Mouse (Mus musculus): Measurements from ENCODE around the gene Vgll4.

Vgll4 gene

DNA sequence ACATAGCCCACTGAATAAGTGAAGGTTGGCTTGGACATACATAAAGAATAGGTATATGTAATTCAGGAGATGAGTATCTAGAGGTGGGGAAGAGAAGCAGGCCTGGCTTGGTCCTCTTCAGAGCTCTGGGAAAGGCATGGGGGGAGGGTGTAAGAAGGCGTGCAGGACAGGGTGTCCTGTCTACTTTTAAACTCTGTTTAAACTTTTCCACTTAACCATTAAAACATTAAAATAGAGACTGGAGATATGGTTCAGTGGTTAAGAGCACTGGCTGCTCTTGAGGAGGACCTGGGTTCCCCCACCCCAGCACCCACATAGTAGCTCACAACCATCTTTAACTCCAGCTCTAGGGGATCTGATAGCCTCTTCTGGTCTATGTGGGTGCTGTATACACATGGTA is 3.2 kb upstream of the Vgll4 start:
- DNase-seq (ENCODE audit: low spot score in 2 of 2), result no peak

DNA sequence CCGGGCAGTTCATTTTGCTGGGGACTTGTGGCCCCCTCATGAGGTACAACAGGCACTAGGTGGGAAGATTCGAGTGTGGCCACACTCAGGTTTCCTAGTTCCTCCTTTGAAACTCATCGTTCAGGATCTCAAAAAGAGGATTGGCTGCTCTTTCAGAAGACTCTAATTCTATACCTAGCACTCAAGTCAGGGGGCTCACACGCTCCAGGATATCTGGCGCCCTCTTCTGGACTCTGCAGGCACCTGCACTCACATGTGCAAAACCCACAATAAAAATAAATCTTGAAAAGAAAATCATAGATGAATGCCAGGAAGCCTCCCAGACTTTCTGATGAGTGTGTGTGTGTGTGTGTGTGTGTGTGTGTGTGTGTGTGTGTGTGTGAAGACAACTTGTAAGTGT is 1.1 kb upstream of the Vgll4 start:
- no peak for DNase-seq (ENCODE audit: low spot score in 2 of 2)

DNA sequence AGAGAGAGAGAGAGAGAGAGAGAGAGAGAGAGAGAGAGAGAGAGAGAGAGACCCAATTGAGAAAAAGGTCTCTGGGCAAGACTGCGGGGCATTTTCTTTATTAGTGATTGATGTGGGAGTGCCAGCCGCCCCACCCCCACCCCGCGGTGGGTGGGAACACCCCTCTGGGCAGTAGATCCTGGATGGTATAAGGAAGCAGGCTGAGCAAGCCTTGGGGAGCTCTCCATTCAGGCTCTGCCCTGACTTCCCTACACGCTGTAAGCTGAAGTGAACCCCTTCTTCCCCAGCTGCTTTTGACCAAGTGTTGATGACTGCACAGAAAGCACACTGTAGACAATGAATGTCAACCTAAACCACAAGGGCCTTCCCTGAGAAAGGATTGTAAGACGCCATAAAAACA is 592 bp upstream of the Vgll4 start:
- no peak for DNase-seq (ENCODE audit: low spot score in 2 of 2)

DNA sequence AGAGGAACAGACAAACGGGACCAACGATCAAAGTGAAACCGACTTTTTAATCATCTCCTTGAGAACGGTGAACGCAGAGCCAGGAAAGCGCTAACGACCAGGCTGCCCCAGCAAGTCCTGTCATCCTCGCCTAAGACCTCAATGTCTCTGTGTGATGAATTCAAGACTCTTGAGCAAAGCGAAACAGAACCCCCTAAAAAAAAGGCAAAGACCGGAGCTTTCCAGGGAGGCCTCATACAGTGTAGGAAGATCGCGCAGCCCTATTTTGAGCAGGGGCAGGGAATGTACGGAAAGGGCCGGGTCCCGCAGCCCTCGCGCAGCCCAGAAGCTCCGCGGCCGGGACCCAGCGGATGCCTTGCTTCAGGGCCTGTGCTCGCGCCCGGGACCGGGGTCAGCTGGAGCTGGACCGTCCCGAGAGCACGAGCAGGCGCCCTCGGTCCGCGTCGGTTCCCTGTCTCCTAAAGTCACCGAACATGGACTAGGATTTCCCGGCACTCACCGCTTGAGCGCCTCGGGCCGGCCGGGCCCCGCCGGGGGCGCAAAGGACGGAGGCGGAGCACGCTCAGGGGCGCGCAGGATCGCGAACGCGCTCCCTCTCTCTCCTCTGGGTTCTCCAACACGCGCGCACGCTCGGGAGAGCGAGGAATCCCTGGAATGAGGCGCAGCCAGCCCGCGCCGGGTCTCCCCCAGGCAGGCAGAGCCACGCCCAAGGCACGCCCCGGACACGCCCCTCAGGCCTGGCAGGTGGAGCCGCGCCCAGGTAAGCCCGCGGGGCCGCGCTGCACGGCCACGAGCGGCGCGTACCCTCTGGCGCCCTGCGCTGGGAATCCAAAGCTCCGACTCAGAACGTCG is 1.2 kb downstream of the Vgll4 start:
- DNase-seq (ENCODE audit: low spot score in 2 of 2), result peak in 1 of 2 experiments; percentile 15

DNA sequence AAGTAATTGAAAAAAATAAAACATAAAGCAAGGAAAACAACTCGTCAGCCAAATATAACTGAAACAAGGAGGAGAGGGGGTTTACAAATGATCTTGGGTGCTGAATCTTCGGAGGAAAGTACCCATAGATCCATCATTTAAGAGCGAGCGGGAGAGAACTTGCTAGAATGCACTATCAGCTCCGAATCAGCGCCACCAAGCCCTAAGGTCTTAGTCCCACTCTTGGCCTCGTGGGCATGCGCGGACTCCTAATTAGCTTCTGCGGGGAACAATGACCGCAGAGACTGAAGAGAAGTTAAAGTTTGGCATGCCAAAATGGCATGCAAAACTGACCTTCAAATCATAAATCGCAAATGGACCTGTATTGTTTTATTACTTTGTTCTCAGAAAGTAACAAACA is 2.2 kb downstream of the Vgll4 start:
- DNase-seq (ENCODE audit: low spot score in 2 of 2), result no peak

DNA sequence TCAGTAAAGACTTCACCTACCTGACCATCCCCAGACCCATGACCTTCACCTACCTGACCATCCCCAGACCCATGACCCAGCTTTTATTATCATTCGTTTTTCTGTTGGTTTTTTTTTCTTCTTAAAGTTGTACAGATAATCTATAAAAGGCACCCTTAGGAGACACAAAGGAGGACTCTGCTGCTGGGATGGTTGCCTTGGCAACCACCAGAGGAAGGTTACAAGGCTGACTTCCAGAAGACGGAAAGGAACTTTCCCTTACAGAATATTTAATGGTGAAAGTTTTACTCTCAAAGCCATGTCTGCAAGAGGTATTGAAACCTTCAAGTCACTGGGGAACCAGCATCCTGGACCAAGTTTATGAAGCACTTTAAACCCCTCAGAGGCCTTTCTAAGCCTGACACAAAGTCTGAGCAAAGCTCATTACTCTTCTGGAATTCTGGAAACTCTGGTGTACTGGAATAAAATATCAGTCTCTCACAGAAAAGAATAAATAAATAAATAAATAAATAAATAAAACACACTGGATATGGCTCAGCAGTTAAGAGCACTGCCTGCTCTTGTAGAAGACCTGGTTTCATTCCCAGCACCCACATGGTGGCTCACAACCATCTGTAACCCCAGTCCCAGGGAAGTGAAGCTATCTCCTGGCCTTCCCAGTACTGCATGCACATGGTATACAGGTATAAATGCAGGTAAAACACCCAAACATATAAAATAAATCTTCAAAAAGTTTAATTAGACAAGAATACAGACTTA is 3.2 kb downstream of the Vgll4 start:
- no peak for DNase-seq (ENCODE audit: low spot score in 2 of 2)

DNA sequence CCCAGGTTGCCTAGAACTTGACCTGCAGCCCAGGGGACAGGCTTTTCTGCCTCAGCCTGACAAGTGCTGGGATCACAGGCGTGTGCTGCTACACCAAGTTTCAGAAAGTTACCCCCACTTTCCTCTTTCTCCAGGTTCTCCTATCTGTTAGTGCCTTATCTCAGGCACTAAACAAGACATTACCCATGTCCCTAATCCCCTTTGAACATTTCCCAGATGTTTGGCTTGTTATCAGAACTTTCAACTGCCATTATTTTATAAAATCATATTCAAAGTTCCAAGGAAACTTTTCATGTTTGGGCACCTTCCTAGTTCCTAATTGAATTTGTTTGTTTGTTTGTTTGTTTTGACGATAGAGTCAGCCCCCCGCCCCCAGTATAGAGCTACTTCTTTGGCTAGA is 4.0 kb downstream of the Vgll4 start:
- DNase-seq (ENCODE audit: low spot score in 2 of 2), result no peak

DNA sequence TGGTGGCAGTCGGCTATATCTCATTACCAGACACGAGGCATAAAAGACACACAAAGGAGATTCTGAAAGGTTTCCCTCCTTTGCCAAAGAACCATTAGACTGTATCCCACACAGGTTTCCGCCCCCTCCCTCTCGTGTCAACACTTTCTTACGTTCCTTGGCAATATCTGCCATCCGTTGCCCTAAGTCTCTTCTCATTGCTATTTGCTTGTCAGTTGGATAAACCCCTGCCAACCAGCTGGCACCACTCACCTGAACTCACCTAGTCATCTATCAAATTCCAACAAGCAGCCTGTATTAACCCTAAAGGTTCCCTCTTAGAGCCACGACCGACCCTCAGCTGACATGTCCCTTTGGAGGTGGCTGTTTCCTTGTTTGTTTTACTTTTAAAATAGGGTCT is 4.4 kb downstream of the Vgll4 start:
- DNase-seq (ENCODE audit: low spot score in 2 of 2), result no peak

DNA sequence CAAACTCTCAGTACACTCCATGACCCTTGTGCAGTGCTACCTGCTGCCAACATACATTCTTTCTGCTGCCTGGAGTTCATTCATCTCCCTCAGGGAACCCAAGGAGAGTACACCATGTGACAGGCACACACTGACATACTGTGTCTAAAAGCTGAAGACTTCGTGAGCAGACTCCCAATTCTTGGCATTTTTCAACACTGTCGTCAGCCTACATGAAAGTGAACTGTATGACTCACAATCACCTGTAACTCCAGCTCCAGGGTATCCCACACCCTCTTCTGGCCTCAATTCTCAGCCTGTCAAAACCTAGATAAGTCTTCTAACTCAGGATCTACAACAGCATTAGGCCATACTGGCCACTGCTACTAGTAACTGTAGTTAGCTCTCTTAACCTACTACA is 5.6 kb downstream of the Vgll4 start:
- DNase-seq (ENCODE audit: low spot score in 2 of 2), result no peak

DNA sequence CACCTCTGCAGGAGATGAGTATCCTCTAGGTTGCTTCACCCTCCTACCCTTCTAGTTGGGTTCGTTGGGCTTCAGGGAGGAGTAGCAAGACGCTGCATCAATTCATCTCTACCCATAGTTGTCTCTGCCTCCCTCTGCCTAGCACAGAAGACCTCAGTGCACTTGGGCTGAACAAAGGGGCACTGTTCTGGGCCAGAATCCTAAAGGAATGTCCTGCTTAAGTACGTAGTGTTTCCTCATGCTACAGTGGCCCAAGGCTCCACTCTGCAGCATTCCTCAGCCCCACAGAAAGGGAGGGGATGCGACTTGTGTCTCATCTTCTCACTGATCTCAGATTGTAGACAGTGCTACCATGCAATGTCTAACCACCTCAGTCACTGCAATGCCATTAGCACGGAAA is 6.2 kb downstream of the Vgll4 start:
- DNase-seq (ENCODE audit: low spot score in 2 of 2), result no peak

DNA sequence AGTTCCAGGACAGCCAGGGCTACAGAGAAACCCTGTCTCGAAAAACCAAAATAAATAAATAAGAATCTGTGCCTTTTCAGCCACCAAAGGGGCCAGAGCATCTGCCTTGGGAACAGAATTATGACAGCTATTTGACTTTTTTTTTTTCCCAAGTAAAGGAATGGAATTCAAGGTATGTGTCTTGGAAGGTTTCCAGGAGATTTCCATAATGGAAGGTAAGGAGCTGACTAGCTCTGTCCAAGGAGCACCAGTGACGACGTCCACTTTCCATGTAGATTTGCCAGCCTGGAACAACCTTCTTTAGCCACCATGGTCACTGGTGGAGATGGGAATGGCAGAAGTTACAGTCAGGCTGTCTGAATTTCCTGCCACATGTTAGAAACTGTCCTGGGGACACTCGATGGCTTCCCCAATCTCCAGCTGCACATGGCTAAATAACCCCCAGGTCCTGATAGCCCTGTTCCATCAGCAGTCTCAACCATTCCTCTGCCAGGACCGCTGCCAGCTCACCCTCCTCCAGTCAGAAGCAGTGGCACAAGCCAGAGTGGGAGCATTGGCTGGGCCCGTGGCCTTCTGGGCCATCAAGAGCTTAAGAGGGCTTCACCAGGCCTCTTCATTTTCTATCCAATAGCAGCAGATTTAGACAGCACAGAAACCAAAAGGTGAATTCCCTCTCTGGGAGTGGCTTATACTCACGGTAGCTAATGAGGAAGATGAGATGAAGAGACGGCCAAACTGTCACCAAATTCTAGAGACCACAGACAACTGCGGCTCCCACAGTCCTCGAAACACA is 8.3 kb downstream of the Vgll4 start:
- no peak for DNase-seq (ENCODE audit: low spot score in 2 of 2)

DNA sequence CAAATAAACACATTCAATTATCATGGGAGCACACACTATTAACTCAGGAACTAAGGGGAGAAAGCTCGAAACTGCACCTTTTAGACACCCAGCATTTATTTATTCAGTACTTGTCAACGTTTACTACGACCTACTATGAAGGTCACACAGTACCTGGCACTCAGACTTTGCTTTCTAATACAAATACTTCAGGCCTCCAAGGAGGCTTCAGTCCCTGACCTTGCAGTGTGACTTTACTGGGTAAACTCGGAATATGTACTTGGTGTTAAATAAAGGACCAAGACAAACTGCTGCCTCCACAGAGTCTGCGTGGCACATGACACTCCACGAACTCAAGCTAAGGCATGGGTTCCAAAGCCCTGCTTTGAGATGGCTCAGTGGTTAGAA is 10.8 kb downstream of the Vgll4 start:
- no peak for DNase-seq (ENCODE audit: low spot score in 2 of 2)

DNA sequence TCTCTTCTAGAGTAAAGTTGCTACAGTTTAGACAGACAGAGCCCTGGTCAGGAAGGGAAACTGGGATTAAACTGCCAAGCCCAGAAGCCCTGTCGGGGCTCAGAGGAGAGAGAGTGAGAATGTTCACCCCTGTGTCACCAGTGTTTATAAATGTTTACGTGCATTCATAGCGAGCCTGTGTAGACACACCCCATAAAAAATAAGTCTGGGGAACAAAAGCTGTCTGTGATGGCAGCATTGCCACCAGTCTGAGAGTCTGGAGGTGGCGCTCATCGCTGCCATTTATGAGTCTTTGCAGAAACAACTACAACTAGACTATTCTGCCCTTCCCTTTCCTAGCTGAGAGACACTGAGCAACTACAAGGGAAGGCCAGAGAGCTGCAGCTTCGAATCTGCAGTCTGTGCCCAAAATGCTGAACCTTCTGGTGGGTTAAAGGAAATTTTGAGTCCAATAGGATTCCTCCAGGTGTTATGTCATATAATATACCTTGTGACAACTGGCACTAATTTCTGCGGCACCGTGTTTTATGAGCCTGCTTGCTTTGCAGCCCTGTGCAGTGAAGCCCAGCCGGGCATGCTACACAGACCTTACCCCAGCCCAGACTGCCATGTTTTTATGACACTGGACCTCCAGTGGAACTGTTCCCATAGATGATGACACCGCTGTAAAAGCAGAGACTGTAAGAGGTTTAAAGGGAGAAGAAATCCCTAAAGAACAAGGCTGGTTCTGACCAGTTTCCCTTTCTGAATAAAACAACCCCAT is 11.4 kb downstream of the Vgll4 start:
- DNase-seq (ENCODE audit: low spot score in 2 of 2), result no peak

DNA sequence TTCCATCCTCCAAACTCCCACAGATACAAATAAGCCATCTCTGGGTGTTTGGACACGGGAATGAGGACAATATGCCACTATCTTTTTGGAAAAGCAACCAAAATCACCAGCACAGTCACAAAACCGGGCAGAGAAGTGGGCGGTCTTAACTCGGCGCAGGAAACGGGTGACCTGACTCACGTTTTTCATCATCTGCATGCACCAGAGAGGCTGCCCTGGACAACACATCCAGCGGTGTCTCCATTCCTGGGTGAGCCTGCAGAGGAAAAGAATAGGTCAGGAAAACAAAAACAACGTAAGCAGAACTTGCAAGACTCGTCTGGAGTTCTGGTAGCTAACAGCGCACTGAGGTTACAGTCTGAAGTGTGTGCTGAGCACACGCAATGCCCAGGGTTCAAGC is 12.0 kb downstream of the Vgll4 start:
- DNase-seq (ENCODE audit: low spot score in 2 of 2), result no peak

DNA sequence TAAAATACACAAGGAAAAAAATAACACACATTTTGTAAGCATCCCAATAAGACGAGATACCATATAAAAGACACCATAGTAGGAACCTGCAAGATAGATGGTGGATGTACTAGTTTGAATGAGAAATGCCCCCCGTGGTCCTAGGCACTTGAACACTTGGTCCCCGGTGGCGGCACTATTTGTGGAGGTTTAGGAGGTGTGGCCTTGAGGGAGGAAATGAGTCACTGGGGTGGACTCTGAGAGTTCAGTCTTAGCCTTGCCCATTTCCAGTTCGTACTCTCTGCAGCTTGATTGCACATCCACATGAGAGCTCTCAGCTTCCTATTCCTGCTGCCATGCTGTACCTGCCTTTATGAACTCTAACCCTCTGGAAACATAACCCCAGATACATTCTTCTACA is 15.3 kb downstream of the Vgll4 start:
- DNase-seq (ENCODE audit: low spot score in 2 of 2), result no peak

DNA sequence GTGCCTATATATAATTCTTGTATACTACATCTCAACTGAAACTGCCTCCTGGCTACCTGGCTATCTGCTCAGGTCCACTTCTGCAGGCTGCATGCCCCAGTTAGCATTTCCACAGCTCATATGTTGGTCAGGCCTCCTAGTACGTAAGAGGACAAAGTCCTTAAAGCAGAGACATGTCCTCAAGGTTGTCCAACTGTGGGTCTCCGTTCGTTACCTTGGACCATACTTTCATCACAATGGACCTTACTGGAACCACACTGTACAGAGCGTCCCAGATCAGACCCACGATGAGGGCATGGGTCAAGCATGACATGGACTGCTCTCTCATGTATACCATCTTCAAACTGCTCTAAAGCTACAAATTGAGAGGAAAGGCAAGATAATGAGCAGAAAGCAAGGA is 16.2 kb downstream of the Vgll4 start:
- no peak for DNase-seq (ENCODE audit: low spot score in 2 of 2)

DNA sequence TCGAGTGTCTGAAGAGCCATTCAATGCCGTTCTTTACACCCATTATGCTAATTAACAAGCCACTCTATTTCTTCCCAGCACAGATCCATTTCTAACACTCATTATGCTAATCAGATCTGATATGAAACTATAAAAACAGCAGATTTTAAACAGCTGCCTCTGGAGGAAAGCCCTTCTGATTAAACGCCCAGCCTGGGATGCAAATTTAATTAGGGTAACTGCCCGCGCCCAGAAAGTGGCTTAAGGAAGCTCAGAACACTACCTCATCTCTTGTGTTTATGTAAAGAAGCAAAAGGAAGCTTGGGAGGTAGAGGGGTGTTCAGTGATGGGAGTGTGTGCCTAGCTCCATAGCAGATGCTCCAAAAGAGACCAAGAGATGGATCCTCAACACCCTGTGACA is 17.4 kb downstream of the Vgll4 start:
- DNase-seq (ENCODE audit: low spot score in 2 of 2), result no peak

DNA sequence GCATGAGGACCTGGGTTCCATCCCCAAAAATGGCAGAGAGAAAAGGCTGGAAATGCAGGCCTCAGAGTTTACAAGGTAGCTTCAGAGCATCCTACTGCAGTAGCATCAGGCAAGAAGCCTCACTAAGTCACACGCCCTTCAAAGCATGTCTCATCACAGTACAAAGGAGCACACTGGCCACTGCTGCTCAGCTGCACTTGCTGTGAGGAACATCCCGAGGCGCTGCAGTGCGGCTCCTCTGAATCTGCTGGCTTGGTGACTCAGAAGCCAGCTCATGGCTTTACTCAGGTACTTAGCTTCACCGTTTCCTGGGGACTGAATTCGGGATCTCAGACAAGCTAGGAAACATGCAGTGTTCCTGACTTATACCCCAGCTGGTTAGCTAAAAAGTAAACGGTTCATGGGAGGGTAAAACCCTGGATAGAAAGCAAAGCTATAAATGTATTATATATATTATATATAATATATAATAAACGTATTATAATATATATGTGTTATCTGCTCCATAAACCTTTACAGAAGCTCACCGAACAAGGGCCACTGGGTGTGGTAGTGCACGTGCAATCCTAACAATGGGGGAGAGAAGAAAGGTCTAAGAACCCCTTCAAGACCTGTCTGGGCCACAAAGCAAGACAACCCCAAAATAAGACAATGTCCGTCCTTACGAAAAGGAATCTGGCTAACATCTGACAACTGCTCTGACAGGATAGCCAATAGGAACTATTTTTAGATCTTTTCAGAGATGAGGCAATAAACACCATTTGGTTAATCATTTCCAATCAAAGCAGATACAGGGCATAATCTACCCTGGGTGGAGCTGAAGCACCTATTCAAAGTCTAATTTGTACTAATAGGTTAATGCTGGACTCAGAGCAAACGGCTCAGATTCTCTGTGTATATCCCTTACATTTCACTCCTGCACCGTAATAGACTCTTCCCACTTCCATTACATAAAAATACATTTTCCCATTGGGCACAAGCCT is 25.0 kb downstream of the Vgll4 start:
- DNase-seq (ENCODE audit: low spot score in 2 of 2), result no peak

DNA sequence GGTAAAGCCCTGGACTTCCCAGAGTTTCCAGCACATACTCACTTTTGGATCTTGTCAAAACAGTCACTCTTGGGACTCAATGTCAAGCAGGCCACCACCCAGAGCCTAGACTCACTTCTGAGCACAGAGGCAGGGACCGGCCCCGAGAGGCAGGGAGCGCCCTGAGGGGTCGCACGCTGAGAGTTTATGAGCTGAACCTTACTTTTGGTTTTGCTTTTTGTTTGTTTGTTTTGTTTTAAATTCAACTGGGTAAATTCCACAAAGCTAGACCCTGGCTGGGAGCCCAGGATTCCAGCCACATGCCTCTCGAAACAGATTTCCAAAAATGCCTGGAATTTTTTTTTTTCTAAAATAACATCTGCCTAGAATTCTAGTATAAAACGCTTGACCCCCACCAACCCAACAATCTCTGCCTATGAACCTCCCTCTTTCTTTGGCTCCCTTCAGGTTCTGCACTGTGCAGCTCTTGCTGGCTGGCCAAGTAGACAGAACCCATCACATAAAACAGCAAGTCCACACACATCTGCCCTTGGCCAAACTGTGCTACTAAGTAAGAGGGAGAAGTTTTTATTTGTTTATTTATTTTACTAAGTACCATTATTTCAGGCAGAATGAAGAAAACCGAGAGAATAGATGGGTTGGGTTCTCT is 28.5 kb downstream of the Vgll4 start:
- no peak for DNase-seq (ENCODE audit: low spot score in 2 of 2)

DNA sequence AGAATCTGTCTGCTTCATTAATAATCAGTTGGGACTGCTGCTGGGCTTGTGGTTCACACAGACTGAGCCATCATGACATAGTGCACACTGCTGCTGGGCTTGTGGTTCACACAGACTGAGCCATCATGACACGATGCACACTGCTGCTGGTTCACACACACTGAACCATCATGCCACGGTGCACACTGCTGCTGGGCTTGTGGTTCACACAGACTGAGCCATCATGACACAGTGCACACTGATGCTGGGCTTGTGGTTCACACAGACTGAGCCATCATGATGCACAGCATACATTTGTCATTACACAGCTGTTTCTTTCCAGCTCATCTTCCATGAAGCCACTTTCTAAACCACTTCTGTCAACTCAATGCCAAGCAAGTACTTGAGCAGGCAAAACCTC is 30.1 kb downstream of the Vgll4 start:
- no peak for DNase-seq (ENCODE audit: low spot score in 2 of 2)
